Mouse (Mus musculus) lung, postnatal 0 days (tissue): ENCODE results near the gene Pex10.

Experiments
- CTCF ChIP-seq: IDR thresholded peaks from 2 replicates; pipeline ENCODE4 v1.5.1; 2016; ENCODE audit warnings: antibody characterized with exemption, mild to moderate bottlenecking
- EP300 ChIP-seq: IDR thresholded peaks from 2 replicates; pipeline ENCODE4 v1.6.1; 2016; ENCODE audit warnings: antibody characterized with exemption, mild to moderate bottlenecking, control low read depth

GRCm38 (mm10) chr4:155074418-155074817 lies 7.6 kb downstream of the Pex10 start:
- no peak for TF ChIP-seq CTCF
- no peak for TF ChIP-seq EP300
